ENCODE assay signal across 10 mouse cellular contexts in genomic region chr7:80111066-80112045, GRCm38 (mm10). TPM values are rescaled to one million over a fixed set of nuclear protein-coding genes. Genes with fewer than 3 reads are reported as not detected.
DNase-seq lines count a peak whose midpoint lies in the region; ATAC-seq lines count a peak whose summit lies in the region.
"Had no signal": no experiment of that assay in that cellular context is flagged by ENCODE, and none has a peak within 500 bp of the region (broad histone marks: within the 10 kb centered on the region; RNA-seq: fewer than 3 reads in every experiment).

No protein-coding gene starts in this region.

- DNase-seq in frontal cortex, adult 2 months (ENCODE audit: extremely low spot score in 1 of 2, low spot score in 1 of 2), result peak; percentile 46 to 59
- no peak for DNase-seq in frontal cortex, postnatal 25 days (ENCODE audit: low spot score in 2 of 2)
- peak; percentile 47 to 54 for DNase-seq in left cerebral cortex, adult 18-20 months (ENCODE audit: low spot score in 2 of 2)
- no peak for DNase-seq in left cerebral cortex, postnatal 4 days
- peak; percentile 92 for DNase-seq in NIH3T3 (ENCODE audit: low read depth)
- no peak for DNase-seq in ovary, postnatal 10 days (ENCODE audit: low spot score)
- no peak for DNase-seq in adrenal gland, postnatal 14 days
- DNase-seq: kidney, postnatal 10 days; thymus, postnatal 4 days had no signal

- ATAC-seq in megakaryocyte-erythroid progenitor cell, adult 5-6 weeks (replicated peaks; ENCODE audit: low FRiP score, low TSS enrichment, poor library complexity, severe bottlenecking), result 0 out of 2 replicates have a peak, but pooled peaks have one; percentile 10

- intact Hi-C loops in left cerebral cortex, postnatal 4 days (cut with DNase I), result no loop called here

RNA-seq across cellular contexts. Expression of gene Idh2, which starts 3.8 kb away (rescaled TPM):
- polyA plus RNA-seq in frontal cortex, adult 2 months (2012; rRNA removed), result 97.6 and 107 TPM in 2 replicates
- 10 to 100 TPM; 51.5 to 63.4 TPM for total RNA-seq in left cerebral cortex, adult 18-20 months (2021)
- total RNA-seq in left cerebral cortex, postnatal 4 days (2021), result 10 to 100 TPM; 66.4 to 74.7 TPM
- 80.7 and 102 TPM in 2 replicates for total RNA-seq in megakaryocyte-erythroid progenitor cell, adult 5-6 weeks (2014; fragmentation: Nextera tagmentation)
- 117 and 132 TPM in 2 replicates for total RNA-seq in megakaryocyte-erythroid progenitor cell, adult 5-6 weeks (2017)
- 353 and 359 TPM in 2 replicates for total RNA-seq in adrenal gland, postnatal 14 days (2021)

Comparison
In these comparisons a context has a peak if more than half of its experiments do, and no peak if none do; other contexts are left out.
1. DNase-seq: peak in frontal cortex, adult 2 months (2 of 2), left cerebral cortex, adult 18-20 months (2 of 2) and NIH3T3 (single experiment); none in frontal cortex, postnatal 25 days (0 of 2), left cerebral cortex, postnatal 4 days (single experiment), ovary, postnatal 10 days (single experiment) and adrenal gland, postnatal 14 days (single experiment).